Mouse (Mus musculus) forebrain, embryonic 16.5 days (tissue): ENCODE measurements at regions not wholly inside any gene's neighbourhood (a gene's known extent, or its start where the extent isn't known, plus 50 kb on each side); places are given as distances from the start of the nearest gene placed in this dataset.
"Not testable (repeated sequence)": the region's sequence is repeated elsewhere in the genome, so short reads cannot be mapped to it uniquely, and the experiment has no call there.

Source experiments
- ATAC-seq: fragments of 200-750 bp; cut with Nextera tagmentation; 2 replicates; pipeline ENCODE4 v1.8.0; 2017; ENCODE audit warnings: mild to moderate bottlenecking, moderate library complexity
- H3K27ac ChIP-seq: fragments of 300-500 bp; sonication (generic); 2 replicates; pipeline ENCODE4 v1.5.1; 2014; ENCODE audit warnings: low read length, control low read depth
- H3K27me3 ChIP-seq: fragments of 300-500 bp; sonication (generic); replicated peaks from 2 replicates; pipeline ENCODE4 v1.6.1; 2014; ENCODE audit warnings: low read length; ENCODE audit not compliant: control insufficient read depth, insufficient read depth
- H3K36me3 ChIP-seq: fragments of 300-500 bp; sonication (generic); 2 replicates; pipeline ENCODE4 v1.6.1; 2014; ENCODE audit not compliant: control insufficient read depth, insufficient read depth
- H3K4me1 ChIP-seq: fragments of 300-500 bp; sonication (generic); replicated peaks from 2 replicates; pipeline ENCODE4 v1.6.1; 2014; ENCODE audit warnings: low read length; ENCODE audit not compliant: control insufficient read depth, insufficient read depth
- H3K4me2 ChIP-seq: fragments of 300-500 bp; sonication (generic); 2 replicates; pipeline ENCODE4 v1.6.1; 2014; ENCODE audit warnings: mild to moderate bottlenecking, low read length, control low read depth
- H3K4me3 ChIP-seq: fragments of 300-500 bp; sonication (generic); replicated peaks from 2 replicates; pipeline ENCODE4 v1.5.1; 2014; ENCODE audit warnings: mild to moderate bottlenecking, low read length, control low read depth
- H3K9ac ChIP-seq: fragments of 300-500 bp; sonication (generic); replicated peaks from 2 replicates; pipeline ENCODE4 v1.6.1; 2014; ENCODE audit warnings: low read depth, low read length, control low read depth
- H3K9me3 ChIP-seq: fragments of 300-500 bp; sonication (generic); 2 replicates; pipeline ENCODE4 v1.6.1; 2016; ENCODE audit warnings: low read length; ENCODE audit not compliant: control insufficient read depth
- WGBS: fragments of 180-500 bp; shearing (Covaris S2); extraction: QIAGEN DNeasy Blood & Tissue Kit; methylation state at CpG from one replicate; pipeline ENCODE4 v1.1.7; 2014; 5-methylcytosine and 5-hydroxymethylcytosine counted together

DNA sequence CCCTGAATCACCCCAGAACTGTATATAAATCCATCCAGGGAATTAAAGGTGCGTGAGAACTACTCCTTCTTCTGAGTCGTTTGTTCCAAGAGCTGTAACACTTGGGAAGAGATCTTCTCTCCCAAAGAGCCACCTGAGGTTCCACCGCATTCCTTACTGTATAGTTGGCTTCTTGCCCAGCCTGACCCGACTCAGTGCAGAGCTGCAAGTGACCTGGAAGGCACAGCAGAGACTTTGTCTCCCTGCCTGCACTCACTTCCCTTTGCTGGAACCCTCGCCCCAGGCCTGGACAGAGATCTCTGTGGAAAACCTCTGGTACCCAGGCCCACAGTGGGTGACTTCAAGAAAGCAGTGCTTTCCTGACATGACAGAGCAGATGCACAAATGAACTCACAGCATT is 83.6 kb upstream of the Zfp706 start:
- 70% methylated on average over 5 of the region's 5 CpGs for WGBS

DNA sequence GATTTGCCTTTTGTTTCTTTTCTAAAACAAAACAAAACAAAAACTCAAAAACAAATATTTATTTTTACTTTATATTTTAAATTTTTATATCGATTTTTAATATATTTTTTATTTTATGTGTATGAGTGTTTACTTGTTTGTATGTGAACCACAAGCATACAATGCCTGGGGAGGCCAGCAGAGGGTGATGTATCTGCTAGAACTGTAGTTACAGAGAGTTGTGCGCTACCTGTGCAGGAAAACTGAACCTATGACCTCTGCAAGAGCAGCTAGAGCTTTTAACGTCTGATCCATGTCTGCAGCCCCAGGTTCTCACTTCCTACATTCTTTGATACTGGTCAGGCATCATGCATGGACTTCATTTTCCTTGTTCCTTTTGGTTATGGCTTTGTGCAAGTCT is 76.2 kb upstream of the Zfp706 start:
- Histone ChIP-seq H3K9ac (no peak overlapping the region), H3K36me3 (no peaks in the 10 kb centered on the region), H3K27ac (no peak overlapping the region), H3K4me3 (no peak overlapping the region), H3K4me1 (no peaks in the 10 kb centered on the region), H3K4me2 (no peak overlapping the region), H3K27me3 (no peaks in the 10 kb centered on the region), H3K9me3 (no peaks in the 10 kb centered on the region; the same call in 1 of the 2 replicates)
- ATAC-seq: no peak
- WGBS: 83% methylated on average over 3 of the region's 3 CpGs

More for the DNA sequence above, 83.6 kb upstream of the Zfp706 start:
- not testable (repeated sequence) for H3K27me3 ChIP-seq, H3K9ac ChIP-seq, ATAC-seq, H3K9me3 ChIP-seq, H3K4me3 ChIP-seq, H3K36me3 ChIP-seq, H3K4me2 ChIP-seq, H3K27ac ChIP-seq, H3K4me1 ChIP-seq

- H3K9me3 ChIP-seq: no peaks in the 10 kb centered on the region; the same call in 1 of the 2 replicates
- no peaks in the 10 kb centered on the region for H3K36me3 ChIP-seq
- no peaks in the 10 kb centered on the region for H3K27me3 ChIP-seq
- no peak overlapping the region for H3K9ac ChIP-seq
- no peak overlapping the region for H3K4me2 ChIP-seq
- no peak overlapping the region for H3K4me3 ChIP-seq
- ATAC-seq: no peak
- no peaks in the 10 kb centered on the region for H3K4me1 ChIP-seq
- no peak overlapping the region for H3K27ac ChIP-seq
- 67% methylated on average over 2 of the region's 2 CpGs for WGBS
Measured at GRCm38 (mm10) chr15:37081836-37082235, 74.3 kb upstream of the Zfp706 start.

DNA sequence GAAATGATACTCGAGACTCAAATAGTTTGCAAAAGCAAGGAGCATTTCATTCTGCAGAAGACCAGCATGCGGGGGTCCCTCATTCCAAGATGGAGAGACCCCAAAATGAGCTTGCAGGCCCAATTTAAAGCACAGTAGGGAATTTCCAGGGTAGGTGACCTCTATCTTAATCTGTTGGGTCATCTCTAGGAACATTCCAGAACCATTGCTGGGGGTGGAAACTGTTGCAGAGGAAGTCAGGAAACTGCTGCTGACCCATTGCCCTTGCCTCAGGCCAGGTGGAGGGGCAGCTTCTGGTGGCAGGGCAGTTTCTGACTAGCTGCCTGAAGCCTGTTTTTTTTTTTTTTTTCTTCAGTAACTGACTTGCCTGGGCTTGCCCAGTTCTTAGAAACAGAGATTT is 73.4 kb upstream of the Zfp706 start:
- ATAC-seq: no peak
- no peak overlapping the region for H3K4me2 ChIP-seq
- H3K9me3 ChIP-seq: no peaks in the 10 kb centered on the region; the same call in 1 of the 2 replicates
- H3K27me3 ChIP-seq: no peaks in the 10 kb centered on the region
- H3K4me3 ChIP-seq: no peak overlapping the region
- 93% methylated on average over 2 of the region's 2 CpGs for WGBS
- no peaks in the 10 kb centered on the region for H3K36me3 ChIP-seq
- no peaks in the 10 kb centered on the region for H3K4me1 ChIP-seq
- H3K9ac ChIP-seq: no peak overlapping the region
- no peak overlapping the region for H3K27ac ChIP-seq

DNA sequence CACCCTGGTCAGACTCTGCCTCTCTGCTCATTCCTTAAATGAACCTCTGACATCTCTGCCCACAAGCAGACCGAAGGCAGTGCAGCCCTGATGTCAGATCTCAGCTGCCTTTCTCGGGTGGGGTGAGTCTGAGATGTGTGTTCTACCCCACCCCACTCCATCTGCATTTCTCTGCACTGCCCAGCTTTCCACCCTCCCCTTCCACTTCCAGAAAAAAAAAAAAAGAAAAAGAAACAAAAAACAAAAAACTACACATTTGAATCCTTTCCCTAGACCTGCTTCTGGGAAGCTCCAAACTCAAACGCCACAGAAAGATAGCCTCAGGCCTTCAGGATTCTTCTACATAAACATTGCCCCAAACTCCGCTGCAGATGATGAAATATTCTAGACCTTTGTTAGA is 72.8 kb upstream of the Zfp706 start:
- Histone ChIP-seq H3K9me3 (no peaks in the 10 kb centered on the region; the same call in 1 of the 2 replicates), H3K36me3 (no peaks in the 10 kb centered on the region), H3K4me1 (no peaks in the 10 kb centered on the region), H3K9ac (no peak overlapping the region), H3K4me2 (no peak overlapping the region), H3K27me3 (no peaks in the 10 kb centered on the region), H3K4me3 (no peak overlapping the region), H3K27ac (no peak overlapping the region)
- 92% methylated on average over 4 of the region's 4 CpGs for WGBS
- no peak for ATAC-seq

DNA sequence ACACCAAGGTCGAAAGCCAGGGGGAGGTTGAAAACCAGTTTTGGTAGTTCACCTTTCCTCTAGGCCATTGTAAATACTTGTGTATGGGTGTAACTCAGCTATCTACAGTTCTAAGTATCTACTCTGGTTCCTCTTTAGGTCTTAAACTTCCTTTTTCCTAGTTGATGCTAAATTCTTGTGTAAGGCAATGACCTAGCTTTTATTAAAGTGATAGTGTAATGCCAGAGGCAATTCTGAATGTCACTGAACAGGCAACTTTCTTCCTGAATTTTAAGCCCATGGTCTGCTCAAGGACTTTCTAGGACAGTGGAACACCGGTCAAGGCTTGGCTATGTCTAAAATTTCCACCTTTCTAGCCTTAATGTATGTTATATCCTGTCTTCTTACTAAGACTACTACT is 66.6 kb upstream of the Zfp706 start:
- H3K4me1 ChIP-seq, H3K9ac ChIP-seq, H3K27ac ChIP-seq, ATAC-seq, H3K4me2 ChIP-seq, H3K27me3 ChIP-seq, H3K9me3 ChIP-seq, H3K4me3 ChIP-seq, H3K36me3 ChIP-seq: not testable (repeated sequence)
- 91% methylated on average over 2 of the region's 2 CpGs for WGBS

DNA sequence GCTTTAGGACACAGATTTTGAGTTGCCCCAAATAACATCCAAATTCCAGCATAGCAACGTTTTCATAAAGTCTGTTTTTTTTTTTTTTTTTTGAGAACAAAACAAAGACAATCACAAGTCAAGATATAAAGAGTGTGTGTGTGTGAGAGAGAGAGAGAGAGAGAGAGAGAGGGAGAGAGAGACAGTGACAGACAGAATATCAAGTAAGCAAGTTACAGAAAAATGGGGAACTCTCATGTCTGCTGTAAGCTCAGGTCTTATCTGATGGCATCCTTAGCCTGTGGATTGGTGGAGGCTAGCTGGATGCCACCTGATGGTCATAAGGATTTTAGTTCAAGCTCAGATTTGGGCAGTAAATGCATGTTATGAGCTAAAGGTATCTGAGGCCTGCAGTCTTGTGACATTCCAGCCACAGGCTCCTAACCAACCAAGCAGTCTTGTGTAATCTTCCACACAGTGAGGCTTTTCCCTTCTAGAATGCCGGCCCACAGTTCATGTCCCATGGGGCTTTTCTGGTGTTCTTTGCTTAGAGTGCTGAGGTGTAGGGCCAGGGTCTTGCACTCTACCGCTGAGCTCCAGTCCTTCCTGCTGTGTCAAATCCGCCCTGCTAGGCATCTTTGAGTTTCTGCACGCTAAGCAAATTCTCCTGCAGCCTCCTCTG is 64.8 kb upstream of the Zfp706 start:
- 81% methylated on average over 5 of the region's 5 CpGs for WGBS

GRCm38 (mm10) chr15:37070188-37070587 is 62.6 kb upstream of the Zfp706 start:
- no peak for ATAC-seq
- H3K9me3 ChIP-seq: no peaks in the 10 kb centered on the region
- H3K9ac ChIP-seq: no peak overlapping the region
- no peaks in the 10 kb centered on the region for H3K27me3 ChIP-seq
- no peak overlapping the region for H3K4me3 ChIP-seq
- WGBS: 70% methylated on average over 3 of the region's 3 CpGs
- H3K4me2 ChIP-seq: no peak overlapping the region
- H3K36me3 ChIP-seq: no peaks in the 10 kb centered on the region
- no peaks in the 10 kb centered on the region for H3K4me1 ChIP-seq
- H3K27ac ChIP-seq: no peak overlapping the region

More for the DNA sequence above, 64.8 kb upstream of the Zfp706 start:
- ATAC-seq: no peak
- no peak overlapping the region for H3K4me3 ChIP-seq
- no peaks in the 10 kb centered on the region for H3K9me3 ChIP-seq
- H3K9ac ChIP-seq: no peak overlapping the region
- no peaks in the 10 kb centered on the region for H3K36me3 ChIP-seq
- no peaks in the 10 kb centered on the region for H3K4me1 ChIP-seq
- H3K27ac ChIP-seq: no peak overlapping the region
- H3K27me3 ChIP-seq: no peaks in the 10 kb centered on the region
- no peak overlapping the region for H3K4me2 ChIP-seq

- Histone ChIP-seq H3K9me3 (no peaks in the 10 kb centered on the region), H3K36me3 (no peaks in the 10 kb centered on the region), H3K4me3 (no peak overlapping the region), H3K27me3 (no peaks in the 10 kb centered on the region), H3K4me2 (no peak overlapping the region), H3K27ac (no peak overlapping the region), H3K4me1 (no peaks in the 10 kb centered on the region), H3K9ac (no peak overlapping the region)
- ATAC-seq: no peak
- 87% methylated on average over 4 of the region's 4 CpGs for WGBS
Measured at GRCm38 (mm10) chr15:37067326-37067725, 59.8 kb upstream of the Zfp706 start.
